Mouse (Mus musculus) neural tube, embryonic 10.5 days (tissue): ENCODE measurements around the gene Frmd4a.

ENCODE experiments used
- DNase-seq: peaks from one replicate; pipeline ENCODE4 v3.0.0-alpha.2; 2017; ENCODE audit warnings: low spot score; ENCODE audit errors: extremely low spot score

Gene Frmd4a

GRCm38 (mm10) chr2:4435051-4435450, 417.5 kb downstream of the Frmd4a start:
- no peak for DNase-seq

GRCm38 (mm10) chr2:4436361-4437231, 419.1 kb downstream of the Frmd4a start:
- DNase-seq = peak; percentile 68

GRCm38 (mm10) chr2:4438739-4439138, 421.2 kb downstream of the Frmd4a start:
- no peak for DNase-seq

GRCm38 (mm10) chr2:4439909-4440308, 422.4 kb downstream of the Frmd4a start:
- no peak for DNase-seq

GRCm38 (mm10) chr2:4441840-4442239, 424.3 kb downstream of the Frmd4a start:
- DNase-seq = no peak

- no peak for DNase-seq
Measured at GRCm38 (mm10) chr2:4444740-4445139, 427.2 kb downstream of the Frmd4a start.

GRCm38 (mm10) chr2:4445629-4446400, 428.3 kb downstream of the Frmd4a start:
- DNase-seq = no peak

GRCm38 (mm10) chr2:4449860-4450480, 432.5 kb downstream of the Frmd4a start:
- no peak for DNase-seq

- DNase-seq = peak; percentile 59
Measured at GRCm38 (mm10) chr2:4452590-4453400, 435.3 kb downstream of the Frmd4a start.

- no peak for DNase-seq
Measured at GRCm38 (mm10) chr2:4455097-4456025, 437.8 kb downstream of the Frmd4a start.

GRCm38 (mm10) chr2:4460897-4461296, 443.4 kb downstream of the Frmd4a start:
- DNase-seq = no peak

GRCm38 (mm10) chr2:4461514-4461913, 444.0 kb downstream of the Frmd4a start:
- peak; percentile 67 for DNase-seq

- DNase-seq = peak; percentile 32
Measured at GRCm38 (mm10) chr2:4462480-4462879, 445.0 kb downstream of the Frmd4a start.

GRCm38 (mm10) chr2:4466084-4466483, 448.6 kb downstream of the Frmd4a start:
- DNase-seq = no peak

- DNase-seq = no peak
Measured at GRCm38 (mm10) chr2:4467314-4467713, 449.8 kb downstream of the Frmd4a start.

- DNase-seq = no peak
Measured at GRCm38 (mm10) chr2:4472760-4473480, 455.4 kb downstream of the Frmd4a start.

- DNase-seq = no peak
Measured at GRCm38 (mm10) chr2:4473866-4474538, 456.5 kb downstream of the Frmd4a start.

- DNase-seq = no peak
Measured at GRCm38 (mm10) chr2:4474539-4474937, 457.0 kb downstream of the Frmd4a start.

- DNase-seq = no peak
Measured at GRCm38 (mm10) chr2:4475991-4476390, 458.5 kb downstream of the Frmd4a start.
